Mouse (Mus musculus) forebrain, embryonic 12.5 days (tissue): ENCODE data around the gene Pkd1l2. TPM values are rescaled to one million over a fixed set of nuclear protein-coding genes. Genes with fewer than 3 reads are reported as not detected.

Experiments
- ATAC-seq: fragments of 200-750 bp; cut with Nextera tagmentation; 2 replicates; pipeline ENCODE4 v1.8.0; 2017; ENCODE audit warnings: moderate TSS enrichment; ENCODE audit not compliant: low FRiP score
- H3K27ac ChIP-seq: fragments of 300-500 bp; sonication (generic); 2 replicates; pipeline ENCODE4 v1.5.1; 2016; ENCODE audit warnings: mild to moderate bottlenecking
- H3K27me3 ChIP-seq: fragments of 300-500 bp; sonication (generic); 2 replicates; pipeline ENCODE4 v1.6.1; 2016; ENCODE audit warnings: mild to moderate bottlenecking
- H3K36me3 ChIP-seq: fragments of 300-500 bp; sonication (generic); replicated peaks from 2 replicates; pipeline ENCODE4 v1.6.1; 2016; ENCODE audit warnings: mild to moderate bottlenecking
- H3K4me1 ChIP-seq: fragments of 300-500 bp; sonication (generic); 2 replicates; pipeline ENCODE4 v1.6.1; 2016
- H3K4me2 ChIP-seq: fragments of 300-500 bp; sonication (generic); 2 replicates; pipeline ENCODE4 v1.6.1; 2016; ENCODE audit warnings: mild to moderate bottlenecking, moderate library complexity
- H3K4me3 ChIP-seq: fragments of 300-500 bp; sonication (generic); replicated peaks from 2 replicates; pipeline ENCODE4 v1.5.1; 2016; ENCODE audit warnings: mild to moderate bottlenecking
- H3K9ac ChIP-seq: fragments of 300-500 bp; sonication (generic); 2 replicates; pipeline ENCODE4 v1.6.1; 2016; ENCODE audit warnings: mild to moderate bottlenecking
- H3K9me3 ChIP-seq: fragments of 300-500 bp; sonication (generic); 2 replicates; pipeline ENCODE4 v1.6.1; 2016
- WGBS: fragments of 180-500 bp; shearing (Covaris S2); methylation state at CpG from one replicate; pipeline ENCODE4 v1.1.7; 2016; 5-methylcytosine and 5-hydroxymethylcytosine counted together
- polyA plus RNA-seq: library from polyadenylated mRNA; unstranded; fragments of >200 nt; fragmentation: Nextera tagmentation; extraction: Ambion mirVana; gene quantifications from 2 replicates; pipeline ENCODE4 v1.2.1, GENCODE M21; 2016

Gene Pkd1l2
- polyA plus RNA-seq, 1 experiment from 2014 or later: not detected

GRCm38 (mm10) chr8:117109801-117110390 lies 27.6 kb upstream of the Pkd1l2 start:
- H3K9ac ChIP-seq: no peak overlapping the region
- WGBS: 55% methylated on average over 16 of the region's 16 CpGs
- H3K4me1 ChIP-seq: 0 out of 2 replicates have a peak, but pooled peaks cover 1% of the 10 kb centered on the region
- no peaks in the 10 kb centered on the region for H3K36me3 ChIP-seq
- H3K4me2 ChIP-seq: no peak overlapping the region
- ATAC-seq: no peak
- H3K9me3 ChIP-seq: no peaks in the 10 kb centered on the region
- H3K27me3 ChIP-seq: no peaks in the 10 kb centered on the region
- no peak overlapping the region for H3K27ac ChIP-seq
- H3K4me3 ChIP-seq: no peak overlapping the region

- no peak for ATAC-seq
- no peak overlapping the region for H3K9ac ChIP-seq
- H3K27me3 ChIP-seq: no peaks in the 10 kb centered on the region
- no peaks in the 10 kb centered on the region for H3K9me3 ChIP-seq
- H3K36me3 ChIP-seq: no peaks in the 10 kb centered on the region
- H3K4me2 ChIP-seq: no peak overlapping the region
- WGBS: 89% methylated on average over 19 of the region's 19 CpGs
- H3K4me1 ChIP-seq: no peaks in the 10 kb centered on the region
- H3K4me3 ChIP-seq: no peak overlapping the region
- H3K27ac ChIP-seq: no peak overlapping the region
Measured at GRCm38 (mm10) chr8:117109018-117109711, 26.9 kb upstream of the Pkd1l2 start.

GRCm38 (mm10) chr8:117107533-117107932 lies 25.3 kb upstream of the Pkd1l2 start:
- Histone ChIP-seq H3K36me3 (no peaks in the 10 kb centered on the region), H3K9me3 (no peaks in the 10 kb centered on the region), H3K9ac (no peak overlapping the region), H3K4me2 (no peak overlapping the region), H3K4me1 (no peaks in the 10 kb centered on the region), H3K27me3 (no peaks in the 10 kb centered on the region), H3K27ac (no peak overlapping the region), H3K4me3 (no peak overlapping the region)
- ATAC-seq: no peak
- WGBS: 22% methylated on average over 9 of the region's 9 CpGs

- 64% methylated on average over 11 of the region's 11 CpGs for WGBS
- no peak overlapping the region for H3K4me3 ChIP-seq
- H3K9me3 ChIP-seq: no peaks in the 10 kb centered on the region
- H3K4me2 ChIP-seq: no peak overlapping the region
- H3K27me3 ChIP-seq: no peaks in the 10 kb centered on the region
- H3K4me1 ChIP-seq: peaks cover 10% of the 10 kb centered on the region
- no peak for ATAC-seq
- no peak overlapping the region for H3K9ac ChIP-seq
- no peak overlapping the region for H3K27ac ChIP-seq
- no peaks in the 10 kb centered on the region for H3K36me3 ChIP-seq
Measured at GRCm38 (mm10) chr8:117097564-117098191, 15.4 kb upstream of the Pkd1l2 start.

- WGBS: 80% methylated on average over 10 of the region's 10 CpGs
- no peak overlapping the region for H3K4me2 ChIP-seq
- no peak overlapping the region for H3K9ac ChIP-seq
- H3K9me3 ChIP-seq: no peaks in the 10 kb centered on the region
- H3K4me3 ChIP-seq: no peak overlapping the region
- H3K27me3 ChIP-seq: no peaks in the 10 kb centered on the region
- no peak overlapping the region for H3K27ac ChIP-seq
- H3K36me3 ChIP-seq: no peaks in the 10 kb centered on the region
- peaks cover 10% of the 10 kb centered on the region for H3K4me1 ChIP-seq
- no peak for ATAC-seq
Measured at GRCm38 (mm10) chr8:117097051-117097563, 14.9 kb upstream of the Pkd1l2 start.

- no peaks in the 10 kb centered on the region for H3K36me3 ChIP-seq
- 76% methylated on average over 12 of the region's 12 CpGs for WGBS
Measured at GRCm38 (mm10) chr8:117095647-117096046, 13.4 kb upstream of the Pkd1l2 start, which contains the start of gene Bco1. Bco1 (plus strand) TSS chr8:117095854.

GRCm38 (mm10) chr8:117094053-117094452 lies 11.8 kb upstream of the Pkd1l2 start:
- ATAC-seq: no peak
- 80% methylated on average over 5 of the region's 5 CpGs for WGBS
- Histone ChIP-seq H3K9ac (no peak overlapping the region), H3K4me1 (peaks cover 10% of the 10 kb centered on the region), H3K36me3 (no peaks in the 10 kb centered on the region), H3K27ac (no peak overlapping the region), H3K27me3 (no peaks in the 10 kb centered on the region), H3K4me3 (no peak overlapping the region), H3K9me3 (no peaks in the 10 kb centered on the region), H3K4me2 (no peak overlapping the region)

More at GRCm38 (mm10) chr8:117095647-117096046, 13.4 kb upstream of the Pkd1l2 start, which contains the start of gene Bco1:
- no peak within 1 kb of the TSS for H3K27ac ChIP-seq
- H3K4me3 ChIP-seq: no peak within 1 kb of the TSS
- ATAC-seq: no peak
- no peaks in the 10 kb centered on the region for H3K27me3 ChIP-seq
- no peak within 1 kb of the TSS for H3K4me2 ChIP-seq
- peaks cover 10% of the 10 kb centered on the region for H3K4me1 ChIP-seq
- no peaks in the 10 kb centered on the region for H3K9me3 ChIP-seq
- H3K9ac ChIP-seq: no peak within 1 kb of the TSS

GRCm38 (mm10) chr8:117089802-117090201 lies 7.6 kb upstream of the Pkd1l2 start:
- Histone ChIP-seq H3K27ac (no peak overlapping the region), H3K4me3 (no peak overlapping the region), H3K4me1 (no peaks in the 10 kb centered on the region), H3K4me2 (no peak overlapping the region), H3K36me3 (no peaks in the 10 kb centered on the region), H3K9ac (no peak overlapping the region), H3K9me3 (no peaks in the 10 kb centered on the region), H3K27me3 (no peaks in the 10 kb centered on the region)
- ATAC-seq: no peak
- 95% methylated on average over 4 of the region's 4 CpGs for WGBS

- ATAC-seq: no peak
- H3K4me2 ChIP-seq: no peak overlapping the region
- no peak overlapping the region for H3K9ac ChIP-seq
- H3K4me1 ChIP-seq: no peaks in the 10 kb centered on the region
- H3K36me3 ChIP-seq: no peaks in the 10 kb centered on the region
- no peak overlapping the region for H3K4me3 ChIP-seq
- no peaks in the 10 kb centered on the region for H3K9me3 ChIP-seq
- H3K27ac ChIP-seq: no peak overlapping the region
- H3K27me3 ChIP-seq: no peaks in the 10 kb centered on the region
Measured at GRCm38 (mm10) chr8:117087036-117087435, 4.8 kb upstream of the Pkd1l2 start.

- Histone ChIP-seq H3K27me3 (no peaks in the 10 kb centered on the region), H3K36me3 (no peaks in the 10 kb centered on the region), H3K4me1 (no peaks in the 10 kb centered on the region), H3K4me3 (no peak overlapping the region), H3K4me2 (no peak overlapping the region), H3K9ac (no peak overlapping the region), H3K27ac (no peak overlapping the region), H3K9me3 (no peaks in the 10 kb centered on the region)
- no peak for ATAC-seq
- WGBS: 76% methylated on average over 8 of the region's 8 CpGs
Measured at GRCm38 (mm10) chr8:117085521-117085920, 3.3 kb upstream of the Pkd1l2 start.

- Histone ChIP-seq H3K4me2 (no peak overlapping the region), H3K4me1 (no peaks in the 10 kb centered on the region), H3K27me3 (no peaks in the 10 kb centered on the region), H3K36me3 (no peaks in the 10 kb centered on the region), H3K4me3 (no peak overlapping the region), H3K27ac (no peak overlapping the region), H3K9me3 (no peaks in the 10 kb centered on the region), H3K9ac (no peak overlapping the region)
- WGBS: 88% methylated on average over 9 of the region's 9 CpGs
- ATAC-seq: no peak
Measured at GRCm38 (mm10) chr8:117082947-117083559, 804 bp upstream of the Pkd1l2 start.

GRCm38 (mm10) chr8:117079652-117080051 lies 2.6 kb downstream of the Pkd1l2 start:
- WGBS: 92% methylated on average over 14 of the region's 14 CpGs
- H3K36me3 ChIP-seq: no peaks in the 10 kb centered on the region
- no peak overlapping the region for H3K9ac ChIP-seq
- no peak overlapping the region for H3K4me2 ChIP-seq
- no peaks in the 10 kb centered on the region for H3K9me3 ChIP-seq
- no peaks in the 10 kb centered on the region for H3K4me1 ChIP-seq
- no peak overlapping the region for H3K4me3 ChIP-seq
- no peak overlapping the region for H3K27ac ChIP-seq
- no peak for ATAC-seq
- H3K27me3 ChIP-seq: 0 out of 2 replicates have a peak, but pooled peaks cover 4% of the 10 kb centered on the region
